Mouse (Mus musculus): ENCODE measurements around the gene Prickle4. TPM values are rescaled to one million over a fixed set of nuclear protein-coding genes. Genes with fewer than 3 reads are reported as not detected.

The Prickle4 gene
- polyA plus RNA-seq, 1 experiment = 3.4 TPM

- peak overlapping the region; percentile 90 for H3K4me3 ChIP-seq (ENCODE audit: control insufficient read depth, low read depth, low read length)
- TF ChIP-seq POLR2A (IDR thresholded peaks at IDR 0.05; ENCODE audit: control insufficient read depth, low read depth, low read length) (no peak; the same call in 1 of the 2 replicates), CTCF (IDR thresholded peaks at IDR 0.05; ENCODE audit: control insufficient read depth, insufficient read depth, insufficient replicate concordance, low read depth, low read length) (no peak)
- H3K27me3 ChIP-seq (ENCODE audit: control insufficient read depth, insufficient read depth, low read length) = no peaks in the 10 kb centered on the region
- H3K4me1 ChIP-seq (ENCODE audit: control insufficient read depth, insufficient read depth, low read length) = peaks cover 13% of the 10 kb centered on the region
- H3K36me3 ChIP-seq (ENCODE audit: control insufficient read depth, insufficient read depth, low read length) = no peaks in the 10 kb centered on the region
- peak overlapping the region; percentile 66 for H3K27ac ChIP-seq (ENCODE audit: control insufficient read depth, insufficient read depth, low read depth, low read length)
Measured at GRCm38 (mm10) chr17:47737271-47738065, 42.9 kb upstream of the Prickle4 start.

- TF ChIP-seq POLR2A (IDR thresholded peaks at IDR 0.05; ENCODE audit: control insufficient read depth, low read depth, low read length) (peak; percentile 65; the same call in 1 of the 2 replicates), CTCF (IDR thresholded peaks at IDR 0.05; ENCODE audit: control insufficient read depth, insufficient read depth, insufficient replicate concordance, low read depth, low read length) (peak; percentile 89)
- Histone ChIP-seq H3K4me1 (ENCODE audit: control insufficient read depth, insufficient read depth, low read length) (peaks cover 13% of the 10 kb centered on the region), H3K4me3 (ENCODE audit: control insufficient read depth, low read depth, low read length) (peak within 1 kb of the TSS; percentile 90), H3K27me3 (ENCODE audit: control insufficient read depth, insufficient read depth, low read length) (no peaks in the 10 kb centered on the region), H3K27ac (ENCODE audit: control insufficient read depth, insufficient read depth, low read depth, low read length) (peak within 1 kb of the TSS; percentile 66), H3K36me3 (ENCODE audit: control insufficient read depth, insufficient read depth, low read length) (no peaks in the 10 kb centered on the region)
Measured at GRCm38 (mm10) chr17:47736856-47737255, 42.3 kb upstream of the Prickle4 start, which contains the start of gene Tfeb. TSS of gene Tfeb (plus strand) at chr17:47737030.

- H3K36me3 ChIP-seq (ENCODE audit: control insufficient read depth, insufficient read depth, low read length) = no peaks in the 10 kb centered on the region
- no peak overlapping the region for H3K4me3 ChIP-seq (ENCODE audit: control insufficient read depth, low read depth, low read length)
- H3K27me3 ChIP-seq (ENCODE audit: control insufficient read depth, insufficient read depth, low read length) = no peaks in the 10 kb centered on the region
- H3K4me1 ChIP-seq (ENCODE audit: control insufficient read depth, insufficient read depth, low read length) = peaks cover 13% of the 10 kb centered on the region
- H3K27ac ChIP-seq (ENCODE audit: control insufficient read depth, insufficient read depth, low read depth, low read length) = no peak overlapping the region
- TF ChIP-seq POLR2A (IDR thresholded peaks at IDR 0.05; ENCODE audit: control insufficient read depth, low read depth, low read length) = no peak
- TF ChIP-seq CTCF (IDR thresholded peaks at IDR 0.05; ENCODE audit: control insufficient read depth, insufficient read depth, insufficient replicate concordance, low read depth, low read length) = no peak
Measured at GRCm38 (mm10) chr17:47735553-47736100, 41.1 kb upstream of the Prickle4 start.

GRCm38 (mm10) chr17:47730633-47731575, 36.4 kb upstream of the Prickle4 start:
- Histone ChIP-seq H3K4me1 (ENCODE audit: control insufficient read depth, insufficient read depth, low read length) (no peaks in the 10 kb centered on the region), H3K4me3 (ENCODE audit: control insufficient read depth, low read depth, low read length) (no peak overlapping the region)

GRCm38 (mm10) chr17:47726566-47726965, 32.0 kb upstream of the Prickle4 start, which contains the start of gene Pgc:
TSS of gene Pgc (plus strand) at chr17:47726842.
- no peak within 1 kb of the TSS for H3K27ac ChIP-seq (ENCODE audit: control insufficient read depth, insufficient read depth, low read depth, low read length)
- no peaks in the 10 kb centered on the region for H3K4me1 ChIP-seq (ENCODE audit: control insufficient read depth, insufficient read depth, low read length)
- no peaks in the 10 kb centered on the region for H3K27me3 ChIP-seq (ENCODE audit: control insufficient read depth, insufficient read depth, low read length)
- TF ChIP-seq POLR2A (IDR thresholded peaks at IDR 0.05; ENCODE audit: control insufficient read depth, low read depth, low read length) (no peak), CTCF (IDR thresholded peaks at IDR 0.05; ENCODE audit: control insufficient read depth, insufficient read depth, insufficient replicate concordance, low read depth, low read length) (no peak)
- no peaks in the 10 kb centered on the region for H3K36me3 ChIP-seq (ENCODE audit: control insufficient read depth, insufficient read depth, low read length)
- no peak within 1 kb of the TSS for H3K4me3 ChIP-seq (ENCODE audit: control insufficient read depth, low read depth, low read length)

More at GRCm38 (mm10) chr17:47730633-47731575, 36.4 kb upstream of the Prickle4 start:
- TF ChIP-seq CTCF (IDR thresholded peaks at IDR 0.05; ENCODE audit: control insufficient read depth, insufficient read depth, insufficient replicate concordance, low read depth, low read length) (no peak), POLR2A (IDR thresholded peaks at IDR 0.05; ENCODE audit: control insufficient read depth, low read depth, low read length) (no peak)
- no peak overlapping the region for H3K27ac ChIP-seq (ENCODE audit: control insufficient read depth, insufficient read depth, low read depth, low read length)
- no peaks in the 10 kb centered on the region for H3K36me3 ChIP-seq (ENCODE audit: control insufficient read depth, insufficient read depth, low read length)
- no peaks in the 10 kb centered on the region for H3K27me3 ChIP-seq (ENCODE audit: control insufficient read depth, insufficient read depth, low read length)

GRCm38 (mm10) chr17:47721183-47721582, 26.6 kb upstream of the Prickle4 start:
- no peak overlapping the region for H3K27ac ChIP-seq (ENCODE audit: control insufficient read depth, insufficient read depth, low read depth, low read length)
- H3K4me3 ChIP-seq (ENCODE audit: control insufficient read depth, low read depth, low read length) = no peak overlapping the region
- TF ChIP-seq POLR2A (IDR thresholded peaks at IDR 0.05; ENCODE audit: control insufficient read depth, low read depth, low read length) (no peak), CTCF (IDR thresholded peaks at IDR 0.05; ENCODE audit: control insufficient read depth, insufficient read depth, insufficient replicate concordance, low read depth, low read length) (no peak)
- H3K36me3 ChIP-seq (ENCODE audit: control insufficient read depth, insufficient read depth, low read length) = no peaks in the 10 kb centered on the region
- no peaks in the 10 kb centered on the region for H3K27me3 ChIP-seq (ENCODE audit: control insufficient read depth, insufficient read depth, low read length)
- 0 out of 2 replicates have a peak, but pooled peaks cover 2% of the 10 kb centered on the region for H3K4me1 ChIP-seq (ENCODE audit: control insufficient read depth, insufficient read depth, low read length)

All from testis, adult 2 months (tissue).